Mouse (Mus musculus) lung, embryonic 14.5 days (tissue): Measurements from ENCODE around the gene Gm21992. TPM values are rescaled to one million over a fixed set of nuclear protein-coding genes. Genes with fewer than 3 reads are reported as not detected.

Experiments
- ATAC-seq: fragments of 200-750 bp; cut with Nextera tagmentation; 2 replicates; pipeline ENCODE4 v1.8.0; 2017; ENCODE audit warnings: mild to moderate bottlenecking, moderate TSS enrichment, moderate library complexity; ENCODE audit not compliant: insufficient read depth
- DNase-seq: peaks from one replicate; pipeline ENCODE4 v3.0.0-alpha.2; 2015
- H3K27ac ChIP-seq: fragments of 300-500 bp; sonication (generic); 2 replicates; pipeline ENCODE4 v1.5.1; 2014; ENCODE audit warnings: low read depth, mild to moderate bottlenecking, moderate library complexity
- H3K27me3 ChIP-seq: fragments of 300-500 bp; sonication (generic); 2 replicates; pipeline ENCODE4 v1.6.1; 2014; ENCODE audit warnings: low read length, control low read depth; ENCODE audit not compliant: insufficient read depth
- H3K36me3 ChIP-seq: fragments of 300-500 bp; sonication (generic); 2 replicates; pipeline ENCODE4 v1.6.1; 2014; ENCODE audit warnings: control low read depth; ENCODE audit not compliant: insufficient read depth
- H3K4me1 ChIP-seq: fragments of 300-500 bp; sonication (generic); 2 replicates; pipeline ENCODE4 v1.6.1; 2014; ENCODE audit warnings: antibody characterized with exemption, control low read depth; ENCODE audit not compliant: insufficient read depth
- H3K4me2 ChIP-seq: fragments of 300-500 bp; sonication (generic); 2 replicates; pipeline ENCODE4 v1.6.1; 2014; ENCODE audit warnings: mild to moderate bottlenecking
- H3K4me3 ChIP-seq: fragments of 300-500 bp; sonication (generic); 2 replicates; pipeline ENCODE4 v1.5.1; 2014; ENCODE audit warnings: low read depth, low read length
- H3K9ac ChIP-seq: fragments of 300-500 bp; sonication (generic); 2 replicates; pipeline ENCODE4 v1.6.1; 2014
- H3K9me3 ChIP-seq: fragments of 300-500 bp; sonication (generic); 2 replicates; pipeline ENCODE4 v1.6.1; 2016; ENCODE audit warnings: low read depth, low read length, control low read depth
- CTCF ChIP-seq: IDR thresholded peaks from 2 replicates; pipeline ENCODE4 v1.5.1; 2016; ENCODE audit warnings: antibody characterized with exemption, low read depth
- WGBS: fragments of 180-500 bp; shearing (Covaris S2); extraction: QIAGEN DNeasy Blood & Tissue Kit; methylation state at CpG from one replicate; pipeline ENCODE4 v1.1.7; 2014; 5-methylcytosine and 5-hydroxymethylcytosine counted together
- polyA plus RNA-seq: library from polyadenylated mRNA; unstranded; fragments of >200 nt; fragmentation: Nextera tagmentation; extraction: Ambion mirVana; gene quantifications from 2 replicates; pipeline ENCODE4 v1.2.1, GENCODE M21; 2014

Gene Gm21992
- polyA plus RNA-seq, 1 experiment from 2014 or later: 25.3 TPM

GRCm38 (mm10) chr19:4837049-4837448 lies 25.6 kb upstream of the Gm21992 start:
- DNase-seq (no peak), ATAC-seq (no peak)
- H3K27me3 ChIP-seq: peaks cover 20% of the 10 kb centered on the region; the same call in 1 of the 2 replicates
- H3K4me3 ChIP-seq: no peak overlapping the region
- H3K4me1 ChIP-seq: no peaks in the 10 kb centered on the region
- no peaks in the 10 kb centered on the region for H3K9me3 ChIP-seq
- WGBS: 93% methylated on average over 6 of the region's 6 CpGs
- no peak overlapping the region for H3K9ac ChIP-seq
- H3K27ac ChIP-seq: no peak overlapping the region
- H3K36me3 ChIP-seq: peaks cover 8% of the 10 kb centered on the region; the same call in 1 of the 2 replicates
- no peak overlapping the region for H3K4me2 ChIP-seq
- TF ChIP-seq CTCF: no peak

DNA sequence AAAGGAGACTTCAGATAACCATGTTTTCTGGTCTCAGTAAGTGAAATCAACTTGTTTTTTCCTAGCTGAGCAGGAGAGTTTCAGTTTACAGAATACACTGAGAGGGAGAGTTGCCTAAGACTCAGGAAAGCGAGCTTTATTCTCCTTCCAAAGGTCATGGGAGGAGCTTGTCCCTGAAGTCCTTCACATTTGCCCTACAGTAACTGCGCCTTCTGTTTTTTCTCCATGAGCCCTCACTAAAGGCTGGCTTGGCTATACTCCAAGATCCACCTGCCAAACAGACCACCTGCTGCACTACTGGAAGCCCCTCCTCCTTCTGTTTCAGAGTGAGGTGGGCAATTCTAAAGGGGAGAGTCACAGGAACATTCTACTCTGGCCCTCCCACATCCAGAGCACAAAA lies 24.7 kb upstream of the Gm21992 start:
- Histone ChIP-seq H3K27ac (no peak overlapping the region), H3K4me2 (no peak overlapping the region), H3K9ac (no peak overlapping the region), H3K27me3 (peaks cover 13% of the 10 kb centered on the region; the same call in 1 of the 2 replicates), H3K9me3 (no peaks in the 10 kb centered on the region), H3K4me3 (no peak overlapping the region), H3K4me1 (no peaks in the 10 kb centered on the region), H3K36me3 (peaks cover 8% of the 10 kb centered on the region; the same call in 1 of the 2 replicates)
- ATAC-seq (no peak), DNase-seq (no peak)
- TF ChIP-seq CTCF: no peak
- 73% methylated on average over 2 of the region's 2 CpGs for WGBS

DNA sequence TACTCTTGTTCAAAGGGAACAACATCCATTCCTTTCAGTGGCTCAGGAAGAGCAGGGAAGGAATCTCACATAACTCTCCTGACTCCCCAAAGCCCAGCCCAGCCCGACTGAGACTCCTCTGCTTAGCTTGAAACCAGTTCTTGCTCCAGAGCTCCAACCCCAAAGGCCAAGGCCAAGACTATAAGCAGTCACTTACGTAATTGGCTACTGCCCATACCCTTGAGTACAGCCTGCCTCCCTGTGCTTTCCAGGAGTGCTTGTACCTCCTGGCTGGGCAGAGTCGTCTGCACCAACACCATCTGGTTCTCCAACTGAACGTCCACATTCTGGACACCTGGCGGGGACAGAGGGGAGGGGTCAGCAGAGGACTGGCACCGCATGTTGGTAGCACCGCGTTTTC lies 22.6 kb upstream of the Gm21992 start:
- H3K27me3 ChIP-seq: no peaks in the 10 kb centered on the region
- no peak for DNase-seq
- H3K9ac ChIP-seq: no peak overlapping the region
- no peak for TF ChIP-seq CTCF
- no peak overlapping the region for H3K4me3 ChIP-seq
- H3K9me3 ChIP-seq: no peaks in the 10 kb centered on the region
- no peak overlapping the region for H3K4me2 ChIP-seq
- no peak overlapping the region for H3K27ac ChIP-seq
- 83% methylated on average over 8 of the region's 8 CpGs for WGBS
- no peaks in the 10 kb centered on the region for H3K4me1 ChIP-seq
- peaks cover 8% of the 10 kb centered on the region; the same call in 1 of the 2 replicates for H3K36me3 ChIP-seq
- ATAC-seq: no peak

GRCm38 (mm10) chr19:4829156-4829555 lies 17.7 kb upstream of the Gm21992 start:
- no peak for TF ChIP-seq CTCF

GRCm38 (mm10) chr19:4828444-4829114 lies 17.2 kb upstream of the Gm21992 start:
- no peaks in the 10 kb centered on the region for H3K9me3 ChIP-seq
- ATAC-seq: no peak
- no peaks in the 10 kb centered on the region for H3K27me3 ChIP-seq
- H3K9ac ChIP-seq: no peak overlapping the region
- no peak overlapping the region for H3K27ac ChIP-seq
- H3K4me3 ChIP-seq: no peak overlapping the region
- H3K4me2 ChIP-seq: no peak overlapping the region
- 52% methylated on average over 16 of the region's 16 CpGs for WGBS
- peaks cover 23% of the 10 kb centered on the region; the same call in 1 of the 2 replicates for H3K36me3 ChIP-seq
- DNase-seq: peak; percentile 26
- H3K4me1 ChIP-seq: no peaks in the 10 kb centered on the region
- no peak for TF ChIP-seq CTCF

More at GRCm38 (mm10) chr19:4829156-4829555, 17.7 kb upstream of the Gm21992 start:
- Histone ChIP-seq H3K4me2 (no peak overlapping the region), H3K27ac (no peak overlapping the region), H3K27me3 (no peaks in the 10 kb centered on the region), H3K4me1 (no peaks in the 10 kb centered on the region), H3K36me3 (peaks cover 23% of the 10 kb centered on the region; the same call in 1 of the 2 replicates), H3K4me3 (no peak overlapping the region), H3K9ac (no peak overlapping the region), H3K9me3 (no peaks in the 10 kb centered on the region)
- 60% methylated on average over 7 of the region's 7 CpGs for whole genome bisulfite sequencing
- DNase-seq (no peak), ATAC-seq (no peak)

DNA sequence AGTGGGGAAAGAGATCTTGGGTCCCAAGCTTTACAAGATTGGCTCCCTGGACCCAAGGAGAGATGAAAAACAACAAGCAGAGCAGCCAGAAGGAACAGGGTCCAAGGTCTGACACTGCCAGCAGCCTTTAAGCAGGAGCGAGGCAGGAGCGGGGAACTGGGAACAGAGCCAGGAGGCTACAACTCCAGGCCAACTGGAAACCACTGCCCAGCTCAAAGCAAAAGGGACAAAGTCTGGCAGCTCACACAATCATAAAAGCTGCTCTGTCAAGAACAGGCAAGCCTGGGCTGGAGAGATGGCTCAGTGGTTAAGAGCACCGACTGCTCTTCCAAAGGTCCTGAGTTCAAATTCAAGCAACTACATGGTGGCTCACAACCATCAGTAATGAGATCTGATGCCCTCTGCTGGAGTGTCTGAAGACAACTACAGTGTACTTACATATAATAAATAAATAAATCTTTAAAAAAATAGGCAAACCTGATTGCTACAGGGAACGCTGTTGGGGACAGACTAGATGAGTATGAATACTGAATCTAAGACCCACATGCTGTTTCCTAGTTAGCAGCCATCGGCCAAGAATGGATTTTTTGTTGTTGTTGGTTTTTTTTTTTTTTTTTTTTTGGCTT lies 9.4 kb upstream of the Gm21992 start:
- H3K36me3 ChIP-seq: peaks cover 17% of the 10 kb centered on the region; the same call in 1 of the 2 replicates
- no peak overlapping the region for H3K27ac ChIP-seq
- H3K4me3 ChIP-seq: no peak overlapping the region
- peak; percentile 87 for DNase-seq
- peak; percentile 58 for ATAC-seq
- H3K9me3 ChIP-seq: no peaks in the 10 kb centered on the region
- no peaks in the 10 kb centered on the region for H3K27me3 ChIP-seq
- WGBS: 66% methylated on average over 5 of the region's 5 CpGs
- no peak overlapping the region for H3K4me2 ChIP-seq
- H3K9ac ChIP-seq: no peak overlapping the region
- TF ChIP-seq CTCF: peak; percentile 39
- no peaks in the 10 kb centered on the region for H3K4me1 ChIP-seq

- 40% methylated on average over 1 of the region's 1 CpGs for whole genome bisulfite sequencing
- no peak for ATAC-seq
Measured at GRCm38 (mm10) chr19:4817182-4817835, 5.9 kb upstream of the Gm21992 start.

More at GRCm38 (mm10) chr19:4817182-4817835, 5.9 kb upstream of the Gm21992 start:
- Histone ChIP-seq H3K9ac (no peak overlapping the region), H3K27me3 (no peaks in the 10 kb centered on the region), H3K36me3 (no peaks in the 10 kb centered on the region), H3K4me1 (no peaks in the 10 kb centered on the region), H3K27ac (no peak overlapping the region), H3K9me3 (no peaks in the 10 kb centered on the region), H3K4me2 (no peak overlapping the region), H3K4me3 (no peak overlapping the region)
- no peak for TF ChIP-seq CTCF
- DNase-seq: peak; percentile 27
